Mouse (Mus musculus) heart, adult 2 months (tissue): ENCODE measurements around the gene Chid1.

ENCODE experiments used
- CTCF ChIP-seq: fragments of 200-600 bp; IDR thresholded peaks from 2 replicates; pipeline ENCODE4 v1.8.1; 2022; ENCODE audit warnings: antibody characterized with exemption, mild to moderate bottlenecking, moderate library complexity
- POLR2A ChIP-seq: fragments of 200-500 bp; IDR thresholded peaks from 2 replicates; pipeline ENCODE4 v1.6.1; 2011; ENCODE audit warnings: mild to moderate bottlenecking, low read depth, low read length, control low read depth; ENCODE audit not compliant: insufficient read depth

GRCm38 (mm10) chr7:141510681-141511191, 28.9 kb downstream of the Chid1 start:
- TF ChIP-seq CTCF (no peak), POLR2A (no peak)
